Mouse (Mus musculus): ENCODE data around the gene Nelfe. TPM values are rescaled to one million over a fixed set of nuclear protein-coding genes. Genes with fewer than 3 reads are reported as not detected.

Gene Nelfe
- total RNA-seq, 1 experiment: 63.4 TPM

- Histone ChIP-seq H3K27ac (ENCODE audit: insufficient read depth, low read depth, low read length, poor library complexity, severe bottlenecking) (no peak overlapping the region), H3K36me3 (ENCODE audit: control insufficient read depth, insufficient read depth, low read length, poor library complexity, severe bottlenecking) (peaks cover 4% of the 10 kb centered on the region; the same call in 1 of the 2 replicates), H3K4me1 (ENCODE audit: control insufficient read depth in 2 of 2, insufficient read depth in 2 of 2, low read length in 2 of 2, poor library complexity in 1 of 2) (peaks cover 0 to 3% of the 10 kb centered on the region in 2 experiments; a peak in 2 of 4 replicates), H3K4me3 (ENCODE audit: insufficient read depth in 1 of 2, low read depth in 1 of 2, low read length in 2 of 2, poor library complexity in 1 of 2, severe bottlenecking in 1 of 2) (no peak overlapping the region), H3K9ac (ENCODE audit: insufficient read depth, low read depth, low read length, poor library complexity, severe bottlenecking) (no peak overlapping the region), H3K9me3 (ENCODE audit: control insufficient read depth, insufficient read depth, low read depth, low read length) (no peaks in the 10 kb centered on the region)
- no peak for TF ChIP-seq ZNF384 (IDR thresholded peaks at IDR 0.05; ENCODE audit: low read depth, low read length)
- no peak for TF ChIP-seq HCFC1 (IDR thresholded peaks at IDR 0.05; ENCODE audit: borderline replicate concordance, insufficient read depth, low read length)
- TF ChIP-seq MAFK (IDR thresholded peaks at IDR 0.05; ENCODE audit: insufficient read depth, low read depth, low read length): no peak
- no peak for TF ChIP-seq ZC3H11A (IDR thresholded peaks at IDR 0.05; ENCODE audit: borderline replicate concordance, low read depth, low read length)
- TF ChIP-seq CHD2 (IDR thresholded peaks at IDR 0.05; ENCODE audit: low read depth, low read length): no peak
- in situ Hi-C loops (cut with MboI; ENCODE audit: low sequenced_read_pairs in 2 of 2, unreplicated experiment in 2 of 2): no loop called here
- DNase-seq (ENCODE audit: low read depth, low spot score): no peak
These were observed 11.7 kb downstream of the Nelfe start for GRCm38 (mm10) chr17:34861704-34862415.

DNA sequence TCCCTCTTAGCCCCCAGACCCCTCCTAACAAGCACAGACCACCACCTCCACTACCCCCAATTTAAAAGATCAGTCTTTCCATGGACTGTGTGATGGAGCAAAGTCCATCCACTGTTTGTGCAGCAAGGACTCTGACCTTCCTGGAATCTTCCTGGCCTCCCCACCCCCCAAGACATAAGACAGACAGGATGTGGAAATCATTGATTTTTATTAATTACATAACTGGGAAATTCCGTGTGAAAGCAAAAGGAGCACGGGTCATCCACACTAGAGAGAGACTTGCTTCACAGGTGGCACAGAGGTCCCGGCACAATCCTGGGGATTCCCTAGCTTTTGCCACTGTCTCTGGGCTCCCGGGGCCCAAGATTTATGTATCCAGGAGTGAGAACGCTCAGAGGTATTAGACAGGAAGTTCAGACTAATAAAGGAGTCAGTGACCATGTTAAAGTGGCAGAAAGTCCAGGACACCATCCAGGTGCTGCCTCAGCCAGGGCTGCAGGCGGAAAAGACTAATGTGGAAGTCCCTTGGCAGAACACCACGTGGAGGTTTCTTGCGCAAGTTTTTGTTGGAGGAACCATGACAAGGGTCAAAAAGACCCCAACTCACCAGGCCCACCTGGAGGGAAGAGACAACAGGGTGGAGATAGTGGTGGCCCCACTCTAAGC lies 12.4 kb downstream of the Nelfe start, which contains the start of gene Cfb:
Cfb (minus strand) TSS at position 103 of the 666 bp plus-strand sequence.
- Histone ChIP-seq H3K9ac (ENCODE audit: insufficient read depth, low read depth, low read length, poor library complexity, severe bottlenecking) (no peak within 1 kb of the TSS), H3K4me1 (ENCODE audit: control insufficient read depth in 2 of 2, insufficient read depth in 2 of 2, low read length in 2 of 2, poor library complexity in 1 of 2) (no peaks in the 10 kb centered on the region; a peak in 1 of 4 replicates), H3K9me3 (ENCODE audit: control insufficient read depth, insufficient read depth, low read depth, low read length) (no peaks in the 10 kb centered on the region), H3K27ac (ENCODE audit: insufficient read depth, low read depth, low read length, poor library complexity, severe bottlenecking) (no peak within 1 kb of the TSS), H3K36me3 (ENCODE audit: control insufficient read depth, insufficient read depth, low read length, poor library complexity, severe bottlenecking) (peaks cover 4% of the 10 kb centered on the region; the same call in 1 of the 2 replicates), H3K4me3 (ENCODE audit: insufficient read depth in 1 of 2, low read depth in 1 of 2, low read length in 2 of 2, poor library complexity in 1 of 2, severe bottlenecking in 1 of 2) (no peak within 1 kb of the TSS)
- no peak for TF ChIP-seq MAFK (IDR thresholded peaks at IDR 0.05; ENCODE audit: insufficient read depth, low read depth, low read length)
- TF ChIP-seq CHD2 (IDR thresholded peaks at IDR 0.05; ENCODE audit: low read depth, low read length): no peak
- TF ChIP-seq ZC3H11A (IDR thresholded peaks at IDR 0.05; ENCODE audit: borderline replicate concordance, low read depth, low read length): no peak
- no peak for TF ChIP-seq ZNF384 (IDR thresholded peaks at IDR 0.05; ENCODE audit: low read depth, low read length)
- TF ChIP-seq HCFC1 (IDR thresholded peaks at IDR 0.05; ENCODE audit: borderline replicate concordance, insufficient read depth, low read length): no peak
- in situ Hi-C loops (cut with MboI; ENCODE audit: low sequenced_read_pairs in 2 of 2, unreplicated experiment in 2 of 2): no loop called here
- no peak for DNase-seq (ENCODE audit: low read depth, low spot score)

GRCm38 (mm10) chr17:34865981-34866380 lies 15.8 kb downstream of the Nelfe start:
- in situ Hi-C loops (cut with MboI; ENCODE audit: low sequenced_read_pairs in 2 of 2, unreplicated experiment in 2 of 2): no loop called here
- no peak for DNase-seq (ENCODE audit: low read depth, low spot score)

GRCm38 (mm10) chr17:34874321-34874720 lies 24.1 kb downstream of the Nelfe start:
- Histone ChIP-seq H3K27ac (ENCODE audit: insufficient read depth, low read depth, low read length, poor library complexity, severe bottlenecking) (no peak overlapping the region), H3K9ac (ENCODE audit: insufficient read depth, low read depth, low read length, poor library complexity, severe bottlenecking) (no peak overlapping the region), H3K4me3 (ENCODE audit: insufficient read depth in 1 of 2, low read depth in 1 of 2, low read length in 2 of 2, poor library complexity in 1 of 2, severe bottlenecking in 1 of 2) (no peak overlapping the region), H3K4me1 (ENCODE audit: control insufficient read depth in 2 of 2, insufficient read depth in 2 of 2, low read length in 2 of 2, poor library complexity in 1 of 2) (peaks cover 0 to 2% of the 10 kb centered on the region in 2 experiments; a peak in 1 of 4 replicates), H3K36me3 (ENCODE audit: control insufficient read depth, insufficient read depth, low read length, poor library complexity, severe bottlenecking) (no peaks in the 10 kb centered on the region), H3K9me3 (ENCODE audit: control insufficient read depth, insufficient read depth, low read depth, low read length) (no peaks in the 10 kb centered on the region)
- in situ Hi-C loops (cut with MboI; ENCODE audit: low sequenced_read_pairs in 2 of 2, unreplicated experiment in 2 of 2): no loop called here
- no peak for DNase-seq (ENCODE audit: low read depth, low spot score)
- TF ChIP-seq CHD2 (IDR thresholded peaks at IDR 0.05; ENCODE audit: low read depth, low read length) (no peak), ZNF384 (IDR thresholded peaks at IDR 0.05; ENCODE audit: low read depth, low read length) (no peak), HCFC1 (IDR thresholded peaks at IDR 0.05; ENCODE audit: borderline replicate concordance, insufficient read depth, low read length) (no peak), MAFK (IDR thresholded peaks at IDR 0.05; ENCODE audit: insufficient read depth, low read depth, low read length) (no peak), ZC3H11A (IDR thresholded peaks at IDR 0.05; ENCODE audit: borderline replicate concordance, low read depth, low read length) (no peak)

More at GRCm38 (mm10) chr17:34865981-34866380, 15.8 kb downstream of the Nelfe start:
- H3K27ac ChIP-seq (ENCODE audit: insufficient read depth, low read depth, low read length, poor library complexity, severe bottlenecking): no peak overlapping the region
- no peaks in the 10 kb centered on the region for H3K4me1 ChIP-seq (ENCODE audit: control insufficient read depth in 2 of 2, insufficient read depth in 2 of 2, low read length in 2 of 2, poor library complexity in 1 of 2)
- no peak overlapping the region for H3K4me3 ChIP-seq (ENCODE audit: insufficient read depth in 1 of 2, low read depth in 1 of 2, low read length in 2 of 2, poor library complexity in 1 of 2, severe bottlenecking in 1 of 2)
- TF ChIP-seq MAFK (IDR thresholded peaks at IDR 0.05; ENCODE audit: insufficient read depth, low read depth, low read length) (no peak), ZC3H11A (IDR thresholded peaks at IDR 0.05; ENCODE audit: borderline replicate concordance, low read depth, low read length) (no peak), HCFC1 (IDR thresholded peaks at IDR 0.05; ENCODE audit: borderline replicate concordance, insufficient read depth, low read length) (no peak), ZNF384 (IDR thresholded peaks at IDR 0.05; ENCODE audit: low read depth, low read length) (no peak), CHD2 (IDR thresholded peaks at IDR 0.05; ENCODE audit: low read depth, low read length) (no peak)
- H3K9me3 ChIP-seq (ENCODE audit: control insufficient read depth, insufficient read depth, low read depth, low read length): no peaks in the 10 kb centered on the region
- no peak overlapping the region for H3K9ac ChIP-seq (ENCODE audit: insufficient read depth, low read depth, low read length, poor library complexity, severe bottlenecking)
- no peaks in the 10 kb centered on the region for H3K36me3 ChIP-seq (ENCODE audit: control insufficient read depth, insufficient read depth, low read length, poor library complexity, severe bottlenecking)
